Mouse (Mus musculus): ENCODE results near the gene Chchd3.
A peak's percentile ranks its signal among the peaks of the same experiment; 100 is the strongest.

Gene Chchd3

GRCm38 (mm10) chr6:33001271-33001670, 58.8 kb downstream of the Chchd3 start:
- DNase-seq = no peak

DNA sequence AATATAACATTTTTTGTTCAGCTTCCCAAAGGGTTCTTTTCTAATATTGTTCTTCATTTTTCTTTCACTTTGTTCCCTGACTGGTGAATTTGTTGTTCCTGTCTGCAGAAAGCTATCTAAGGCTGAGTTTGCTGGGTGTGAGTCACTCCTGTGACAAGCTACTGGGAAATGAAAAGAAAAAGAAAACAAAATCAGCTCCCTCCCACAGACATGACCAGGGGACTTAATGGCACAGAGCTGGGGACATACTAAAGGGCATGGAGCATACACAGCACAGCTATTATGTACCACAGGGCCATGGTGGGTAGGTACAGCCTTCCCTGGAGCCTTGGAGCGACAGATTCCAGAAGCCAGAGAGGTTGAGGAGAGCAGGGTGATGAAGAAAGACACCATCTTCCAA, 63.5 kb downstream of the Chchd3 start:
- DNase-seq = no peak

- no peak for DNase-seq
Measured at GRCm38 (mm10) chr6:32993847-32994246, 66.2 kb downstream of the Chchd3 start.

GRCm38 (mm10) chr6:32990061-32990633, 69.9 kb downstream of the Chchd3 start:
- DNase-seq = no peak

DNA sequence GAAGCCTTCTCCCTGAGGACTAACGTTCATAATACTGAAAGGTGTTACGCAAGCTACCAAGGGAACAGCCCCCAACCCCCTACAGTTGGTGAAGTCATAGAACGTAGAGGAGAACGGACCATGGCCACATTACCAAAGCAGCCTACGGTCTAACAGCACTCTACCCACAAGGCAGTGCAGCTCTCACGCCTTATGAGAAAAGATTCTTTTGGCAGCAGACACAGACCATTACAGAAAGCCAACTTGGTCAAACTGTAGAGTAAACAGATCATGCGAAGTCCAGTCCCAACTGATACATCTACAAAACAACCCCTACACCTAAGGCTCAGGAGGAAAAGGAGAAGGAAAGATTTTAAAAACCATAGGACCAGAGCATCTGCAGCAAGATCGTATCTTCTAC, 71.5 kb downstream of the Chchd3 start:
- no peak for DNase-seq

GRCm38 (mm10) chr6:32983876-32984275, 76.2 kb downstream of the Chchd3 start:
- DNase-seq = no peak

- no peak for DNase-seq
Measured at GRCm38 (mm10) chr6:32981253-32981652, 78.8 kb downstream of the Chchd3 start.

- no peak for DNase-seq
Measured at GRCm38 (mm10) chr6:32978811-32979210, 81.2 kb downstream of the Chchd3 start.

GRCm38 (mm10) chr6:32971926-32972325, 88.1 kb downstream of the Chchd3 start:
- DNase-seq = no peak

GRCm38 (mm10) chr6:32968971-32969370, 91.1 kb downstream of the Chchd3 start:
- DNase-seq = no peak

- no peak for DNase-seq
Measured at GRCm38 (mm10) chr6:32962048-32962447, 98.0 kb downstream of the Chchd3 start.

GRCm38 (mm10) chr6:32961477-32961876, 98.6 kb downstream of the Chchd3 start:
- DNase-seq = no peak

DNA sequence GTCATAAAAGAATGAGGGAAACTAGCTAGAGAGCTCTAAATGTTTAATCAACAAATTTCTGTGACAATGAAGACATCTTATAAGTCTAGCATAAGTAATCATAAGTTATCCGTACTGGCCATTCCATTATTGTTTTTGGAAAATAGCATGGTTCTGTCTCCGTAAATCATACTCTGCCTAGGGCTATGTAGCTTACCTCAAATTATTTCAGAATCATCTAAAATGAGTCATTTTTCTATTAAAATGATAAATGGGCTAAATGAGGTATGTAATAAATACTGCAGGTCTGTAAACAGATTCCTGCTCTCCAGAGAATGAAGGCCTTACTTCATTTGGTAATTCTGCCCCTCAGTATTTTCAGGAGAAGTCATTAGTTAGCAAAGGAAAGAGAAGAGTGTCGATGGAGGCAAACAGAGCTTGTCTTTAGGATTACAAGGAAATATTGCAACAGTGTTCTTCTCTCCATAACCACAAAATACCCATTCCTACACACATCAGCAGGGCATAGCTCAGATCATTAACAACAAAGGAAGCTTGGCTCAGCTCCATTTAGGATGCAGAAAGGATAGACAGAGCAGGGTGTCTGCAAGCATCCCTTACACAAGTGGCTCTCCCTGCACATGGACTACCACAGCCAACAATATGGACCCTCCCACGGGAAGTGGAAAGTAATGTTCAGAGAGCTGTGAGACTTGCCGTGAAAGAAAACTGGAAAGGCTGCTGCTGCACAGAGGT, 100.1 kb downstream of the Chchd3 start:
- no peak for DNase-seq

GRCm38 (mm10) chr6:32955481-32955880, 104.6 kb downstream of the Chchd3 start:
- DNase-seq = no peak

DNA sequence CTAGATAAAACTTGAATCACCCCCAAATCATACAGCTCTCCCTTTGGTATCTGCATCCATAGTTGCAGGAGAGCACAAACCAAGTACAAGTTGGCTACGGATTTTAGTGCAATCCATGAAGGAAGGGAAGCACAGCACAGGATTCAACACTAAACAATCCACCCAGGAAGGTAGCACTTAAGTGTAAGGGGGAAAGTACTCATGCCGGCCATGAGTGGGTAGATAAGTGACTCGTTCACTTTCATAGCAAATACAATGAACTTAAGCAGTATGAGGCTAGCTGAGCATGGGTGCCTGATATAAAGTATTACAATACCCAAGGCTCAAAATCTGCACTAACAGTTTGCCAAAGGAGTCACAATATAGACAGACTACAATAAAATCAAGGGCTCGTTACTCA, 109.1 kb downstream of the Chchd3 start:
- no peak for DNase-seq

- no peak for DNase-seq
Measured at GRCm38 (mm10) chr6:32949702-32950101, 110.4 kb downstream of the Chchd3 start.

- DNase-seq = no peak
Measured at GRCm38 (mm10) chr6:32947225-32947624, 112.8 kb downstream of the Chchd3 start.

GRCm38 (mm10) chr6:32944956-32945355, 115.1 kb downstream of the Chchd3 start:
- DNase-seq = no peak

DNA sequence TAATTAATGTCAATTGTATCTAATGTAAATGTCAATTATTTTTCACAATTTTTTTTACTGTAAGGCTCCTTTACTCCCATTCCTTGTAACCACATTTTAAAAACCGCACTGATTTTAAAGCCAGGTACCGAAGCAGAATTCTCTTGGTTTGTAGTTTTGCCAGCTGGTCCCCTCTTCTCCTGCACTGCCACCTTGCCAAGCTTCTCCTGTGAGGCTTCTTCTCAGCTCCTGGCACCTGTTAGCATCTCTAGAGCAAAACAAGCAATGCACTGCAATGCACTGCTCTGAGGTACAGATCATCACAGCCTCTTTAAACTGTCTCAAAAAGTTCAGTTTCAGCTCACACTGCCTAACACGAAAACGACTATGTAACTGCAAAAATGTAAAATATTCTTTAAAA, 116.4 kb downstream of the Chchd3 start:
- DNase-seq = peak; percentile 31

DNA sequence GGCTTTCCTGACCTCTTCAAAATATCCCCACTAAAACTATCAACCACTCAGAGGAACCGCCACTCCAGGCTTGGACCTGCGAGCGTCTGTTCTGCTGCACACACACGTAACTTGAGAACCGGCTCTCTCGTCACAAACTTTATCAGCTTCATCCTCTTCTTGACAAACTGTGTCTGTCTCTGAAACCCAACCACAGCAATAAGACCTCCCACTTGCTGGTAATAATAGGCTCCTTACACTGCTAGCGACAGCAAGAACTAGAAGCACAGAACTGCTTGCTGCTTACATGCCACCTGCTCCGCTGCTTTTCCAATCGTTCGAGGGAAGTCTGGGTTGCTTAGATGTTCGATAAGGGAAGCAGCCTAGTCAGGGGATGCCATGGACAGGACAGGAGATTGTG, 119.8 kb downstream of the Chchd3 start:
- DNase-seq = no peak

GRCm38 (mm10) chr6:32937643-32938042, 122.4 kb downstream of the Chchd3 start:
- DNase-seq = no peak

- DNase-seq = no peak
Measured at GRCm38 (mm10) chr6:32936794-32937193, 123.3 kb downstream of the Chchd3 start.

GRCm38 (mm10) chr6:32936365-32936764, 123.7 kb downstream of the Chchd3 start:
- no peak for DNase-seq

DNA sequence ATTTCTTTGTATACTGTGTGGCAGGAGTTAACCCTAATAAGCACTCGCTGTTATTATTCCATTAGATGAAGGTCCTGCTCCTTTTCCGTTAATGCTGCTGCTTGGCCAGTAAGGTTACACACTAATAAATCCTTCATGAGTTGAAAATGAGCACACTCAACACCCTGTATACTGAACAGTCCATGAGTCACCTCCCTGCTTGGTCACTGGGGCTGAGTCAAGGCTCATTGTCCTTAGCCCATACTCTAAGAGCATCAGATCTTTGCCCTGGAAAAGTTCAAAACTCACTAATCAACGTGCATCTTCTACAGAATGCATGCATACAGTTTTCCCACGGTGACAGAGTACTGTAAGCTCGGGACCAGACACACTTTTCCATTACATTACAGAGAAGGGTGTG, 124.5 kb downstream of the Chchd3 start:
- DNase-seq = no peak

Measured in cerebellum, adult 11 months (tissue).